Mouse (Mus musculus) embryonic stem cell, embryonic (primary cell): ENCODE measurements around the gene Gm49388.

Source experiments
- CTCF ChIA-PET, 4 experiments: fragments of 300-600 bp in 2 of 4; fragments of 350-600 bp in 2 of 4; sonication (Branson Sonifier 250); formaldehyde crosslinking; loops; one replicate each; lab custom pipeline; 2022; ENCODE audit warnings: inconsistent platforms in 2 of 4; lab: Charles Lee
- POLR2A ChIA-PET, 4 experiments: fragments of 300-600 bp in 2 of 4; fragments of 350-600 bp in 2 of 4; sonication (Branson Sonifier 250); formaldehyde crosslinking; loops; one replicate each; lab custom pipeline; 2022; ENCODE audit warnings: antibody characterized with exemption in 4 of 4, inconsistent platforms in 1 of 4; lab: Charles Lee

Gm49388 gene

GRCm38 (mm10) chr7:127773664-127774384 is 11.6 kb upstream of the Gm49388 start:
- ChIA-PET POLR2A (interaction anchor here (0.5 to 7.6 kb wide), 50 partner anchors 9 to 220 kb away, joined by 3 to 56 read pairs (median 4); partner anchors contain the start of genes Ctf1 (in 2 of the 4), Fbxl19 (in 2 of the 4), Hsd3b7 (in 2 of the 4) and Gm49388 (in 1 of the 4)), CTCF (interaction anchor here (0.5 to 3.5 kb wide), 52 partner anchors 11 to 662 kb away, joined by 3 to 17 read pairs (median 4); partner anchors contain the start of genes Hsd3b7 (in 2 of the 4), Bcl7c (in 1 of the 4), Ctf1 (in 1 of the 4) and Fus (in 1 of the 4))

GRCm38 (mm10) chr7:127775837-127776236 is 9.6 kb upstream of the Gm49388 start:
- ChIA-PET CTCF (interaction anchor here in 2 of 4 experiments (0.6 to 1.1 kb wide), 5 partner anchors 22 to 111 kb away, joined by 3 to 8 read pairs (median 4); partner anchors contain the start of gene Hsd3b7 (in 1 of the 2)), POLR2A (interaction anchor here (0.5 to 7.6 kb wide), 50 partner anchors 8 to 958 kb away, joined by 3 to 56 read pairs (median 4); partner anchors contain the start of genes Hsd3b7 (in 3 of the 4), Fus (in 2 of the 4), Ctf1 (in 1 of the 4) and Fbxl19 (in 1 of the 4))

GRCm38 (mm10) chr7:127776426-127776825 is 9.0 kb upstream of the Gm49388 start, which contains the start of gene Setd1a:
Gene Setd1a, plus strand, starts transcription at chr7:127776670.
- ChIA-PET POLR2A (interaction anchor here (0.5 to 7.6 kb wide), 89 partner anchors 8 to 958 kb away, joined by 3 to 56 read pairs (median 4); partner anchors contain the start of genes Hsd3b7 (in 4 of the 4), Fus (in 3 of the 4), Kat8 (in 3 of the 4) and Ctf1 (in 2 of the 4)), CTCF (interaction anchor here in 2 of 4 experiments (0.6 to 1.5 kb wide), 9 partner anchors 8 to 120 kb away, joined by 3 to 8 read pairs (median 4); partner anchors contain the start of gene Hsd3b7 (in 1 of the 2))

GRCm38 (mm10) chr7:127776878-127777473 is 8.4 kb upstream of the Gm49388 start:
- CTCF ChIA-PET: interaction anchor here in 2 of 4 experiments (0.6 to 1.6 kb wide), 9 partner anchors 8 to 120 kb away, joined by 3 to 4 read pairs (median 4); partner anchors contain the start of genes Hsd3b7 (in 1 of the 2) and Zfp646 (in 1 of the 2)
- POLR2A ChIA-PET: interaction anchor here (0.5 to 7.6 kb wide), 88 partner anchors 8 to 750 kb away, joined by 3 to 56 read pairs (median 4); partner anchors contain the start of genes Hsd3b7 (in 4 of the 4), Fus (in 3 of the 4), Kat8 (in 3 of the 4) and Ctf1 (in 2 of the 4)

- ChIA-PET CTCF (interaction anchor here in 3 of 4 experiments (0.6 to 1.6 kb wide), 13 partner anchors 23 to 121 kb away, joined by 3 to 4 read pairs (median 3); partner anchors contain the start of genes Hsd3b7 (in 1 of the 3), Stx1b (in 1 of the 3), Stx4a (in 1 of the 3) and Zfp646 (in 1 of the 3)), POLR2A (interaction anchor here (0.5 to 7.6 kb wide), 80 partner anchors 9 to 1418 kb away, joined by 3 to 56 read pairs (median 4); partner anchors contain the start of genes Fus (in 3 of the 4), Hsd3b7 (in 3 of the 4), Kat8 (in 3 of the 4) and Ctf1 (in 2 of the 4))
Observed at GRCm38 (mm10) chr7:127777474-127778266, 7.7 kb upstream of the Gm49388 start.

GRCm38 (mm10) chr7:127778350-127778749 is 7.1 kb upstream of the Gm49388 start:
- ChIA-PET CTCF (interaction anchor here in 2 of 4 experiments (0.7 to 1.6 kb wide), 4 partner anchors 23 to 121 kb away, joined by 3 to 4 read pairs (median 4); partner anchors contain the start of gene Hsd3b7 (in 1 of the 2)), POLR2A (interaction anchor here (0.5 to 7.6 kb wide), 39 partner anchors 8 to 460 kb away, joined by 3 to 56 read pairs (median 8); partner anchors contain the start of genes Fus (in 3 of the 4), Hsd3b7 (in 2 of the 4), 9130023H24Rik (in 1 of the 4) and Bcl7c (in 1 of the 4))

GRCm38 (mm10) chr7:127797076-127797845 is 11.9 kb downstream of the Gm49388 start:
- ChIA-PET CTCF (interaction anchor here in 2 of 4 experiments (0.7 to 1.5 kb wide), 3 partner anchors 19 to 60 kb away, joined by 3 to 6 read pairs (median 4); no protein-coding TSS in a partner anchor), POLR2A (interaction anchor here in 2 of 4 experiments (0.7 to 3.4 kb wide), 16 partner anchors 10 to 118 kb away, joined by 3 to 16 read pairs (median 4); partner anchors contain the start of genes Gm49388 (in 1 of the 2), Orai3 (in 1 of the 2), Stx1b (in 1 of the 2) and Stx4a (in 1 of the 2))

- ChIA-PET POLR2A (interaction anchor here in 3 of 4 experiments (0.6 to 3.4 kb wide), 12 partner anchors 11 to 916 kb away, joined by 3 to 16 read pairs (median 5); partner anchors contain the start of genes Gm49388 (in 1 of the 3), Orai3 (in 1 of the 3), Setd1a (in 1 of the 3) and Zfp629 (in 1 of the 3)), CTCF (interaction anchor here in 2 of 4 experiments (1.0 to 2.0 kb wide), 4 partner anchors 18 to 69 kb away, joined by 3 to 7 read pairs (median 5); no protein-coding TSS in a partner anchor)
Observed at GRCm38 (mm10) chr7:127798591-127798990, 13.2 kb downstream of the Gm49388 start.

GRCm38 (mm10) chr7:127799211-127799610 is 13.8 kb downstream of the Gm49388 start:
- POLR2A ChIA-PET: interaction anchor here in 3 of 4 experiments (0.6 to 3.1 kb wide), 9 partner anchors 12 to 137 kb away, joined by 3 to 32 read pairs (median 4); partner anchors contain the start of genes Gm21974 (in 1 of the 3), Setd1a (in 1 of the 3) and Vkorc1 (in 1 of the 3)
- CTCF ChIA-PET: interaction anchor here in 2 of 4 experiments (0.6 to 2.0 kb wide), 2 partner anchors 25 to 60 kb away, joined by 3 to 7 read pairs; no protein-coding TSS in a partner anchor

GRCm38 (mm10) chr7:127799738-127800137 is 14.3 kb downstream of the Gm49388 start:
- ChIA-PET POLR2A (interaction anchor here in 3 of 4 experiments (0.6 to 3.4 kb wide), 8 partner anchors 12 to 167 kb away, joined by 3 to 32 read pairs (median 8); partner anchors contain the start of genes Fus (in 1 of the 3), Gm21974 (in 1 of the 3), Setd1a (in 1 of the 3) and Vkorc1 (in 1 of the 3)), CTCF (interaction anchor here in 1 of 4 experiments (2.0 to 3.2 kb wide), 2 partner anchors 26 to 124 kb away, joined by 7 to 16 read pairs; no protein-coding TSS in a partner anchor)

GRCm38 (mm10) chr7:127800435-127801009 is 15.1 kb downstream of the Gm49388 start, which contains the start of gene Hsd3b7:
Gene Hsd3b7, plus strand, starts transcription at chr7:127800604.
- POLR2A ChIA-PET: interaction anchor here (0.5 to 3.6 kb wide), 72 partner anchors 9 to 410 kb away, joined by 3 to 32 read pairs (median 4); partner anchors contain the start of genes Setd1a (in 4 of the 4), Ctf1 (in 2 of the 4), Fus (in 2 of the 4) and Prss53 (in 2 of the 4)

GRCm38 (mm10) chr7:127801010-127801621 is 15.7 kb downstream of the Gm49388 start:
- CTCF ChIA-PET: interaction anchor here (0.6 to 3.2 kb wide), 57 partner anchors 8 to 287 kb away, joined by 3 to 18 read pairs (median 4); partner anchors contain the start of genes Bcl7c (in 1 of the 4), Ctf1 (in 1 of the 4), Setd1a (in 1 of the 4) and Stx1b (in 1 of the 4)
- POLR2A ChIA-PET: interaction anchor here (0.5 to 3.6 kb wide), 79 partner anchors 8 to 409 kb away, joined by 3 to 32 read pairs (median 4); partner anchors contain the start of genes Setd1a (in 4 of the 4), Ctf1 (in 2 of the 4), Fus (in 2 of the 4) and Prss53 (in 2 of the 4)

More at GRCm38 (mm10) chr7:127800435-127801009, 15.1 kb downstream of the Gm49388 start, which contains the start of gene Hsd3b7:
- CTCF ChIA-PET: interaction anchor here (0.6 to 3.2 kb wide), 55 partner anchors 8 to 458 kb away, joined by 3 to 18 read pairs (median 4); partner anchors contain the start of genes Bcl7c (in 1 of the 4), Ctf1 (in 1 of the 4), Setd1a (in 1 of the 4) and Stx1b (in 1 of the 4)

GRCm38 (mm10) chr7:127802313-127802712 is 16.9 kb downstream of the Gm49388 start:
- POLR2A ChIA-PET: interaction anchor here in 3 of 4 experiments (0.6 to 3.6 kb wide), 21 partner anchors 8 to 420 kb away, joined by 3 to 24 read pairs (median 7); partner anchors contain the start of genes Bcl7c (in 1 of the 3), Ctf1 (in 1 of the 3) and Setd1a (in 1 of the 3)
- CTCF ChIA-PET: interaction anchor here in 1 of 4 experiments (0.7 to 3.2 kb wide), 6 partner anchors 14 to 524 kb away, joined by 3 to 18 read pairs (median 8); no protein-coding TSS in a partner anchor
